Mouse (Mus musculus) lung, adult 2 months (tissue): ENCODE data around the gene Msantd1.

Experiments used
- CTCF ChIP-seq: fragments of 200-500 bp; IDR thresholded peaks from 2 replicates; pipeline ENCODE4 v1.5.1; 2011; ENCODE audit warnings: mild to moderate bottlenecking, low read length, control low read depth; ENCODE audit not compliant: insufficient read depth
- POLR2A ChIP-seq: fragments of 200-500 bp; IDR thresholded peaks from 2 replicates; pipeline ENCODE4 v1.6.1; 2011; ENCODE audit warnings: low read depth, mild to moderate bottlenecking, control low read depth, low read length, borderline replicate concordance; ENCODE audit errors: extremely low read depth

DNA sequence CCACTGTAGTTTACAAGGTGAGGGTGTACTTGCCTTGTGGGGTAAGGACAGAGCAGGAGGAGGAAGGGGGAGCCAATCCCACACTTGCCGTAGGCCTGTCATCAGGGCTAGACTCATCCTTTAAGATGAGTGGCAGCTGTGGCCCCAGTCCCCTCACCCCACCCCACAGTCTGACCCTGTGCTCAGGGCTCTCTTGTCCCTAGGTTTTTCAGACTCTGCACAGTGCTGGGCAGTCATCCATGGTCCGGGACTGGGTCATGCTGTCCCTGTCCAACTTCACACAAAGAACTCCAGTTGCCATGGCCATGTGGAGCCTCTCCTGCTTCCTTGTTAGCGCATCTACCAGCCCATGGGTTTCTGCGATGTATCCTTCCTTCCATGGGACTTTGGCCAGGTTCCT, 582 bp upstream of the Msantd1 start:
- no peak for TF ChIP-seq CTCF
- no peak for TF ChIP-seq POLR2A
